Mouse (Mus musculus): Measurements from ENCODE around the gene Rps10.
A peak's percentile ranks its signal among the peaks of the same experiment; 100 is the strongest.
"Not testable (repeated sequence)": the region's sequence is repeated elsewhere in the genome, so short reads cannot be mapped to it uniquely, and the experiment has no call there.

The Rps10 gene

GRCm38 (mm10) chr17:27643101-27643500 is 6.6 kb upstream of the Rps10 start:
- DNase-seq: no peak

GRCm38 (mm10) chr17:27642491-27643062 is 6.1 kb upstream of the Rps10 start:
- DNase-seq: no peak

GRCm38 (mm10) chr17:27639851-27640250 is 3.4 kb upstream of the Rps10 start:
- DNase-seq: not testable (repeated sequence)

GRCm38 (mm10) chr17:27638921-27639332 is 2.5 kb upstream of the Rps10 start:
- peak; percentile 45 for DNase-seq

- DNase-seq: no peak
Observed at GRCm38 (mm10) chr17:27637333-27637732, 864 bp upstream of the Rps10 start.

- DNase-seq: peak; percentile 49
Observed at GRCm38 (mm10) chr17:27635575-27635903, 930 bp downstream of the Rps10 start.

- peak; percentile 95 for DNase-seq
Observed at GRCm38 (mm10) chr17:27634871-27635574, 1.4 kb downstream of the Rps10 start, which contains the start of gene RPS10-NUDT3. TSS of gene RPS10-NUDT3 (minus strand) at chr17:27635222.

GRCm38 (mm10) chr17:27629249-27630020 is 7.0 kb downstream of the Rps10 start:
- peak; percentile 82 for DNase-seq

- no peak for DNase-seq
Observed at GRCm38 (mm10) chr17:27628376-27628775, 8.1 kb downstream of the Rps10 start.

- DNase-seq: no peak
Observed at GRCm38 (mm10) chr17:27627451-27627850, 9.0 kb downstream of the Rps10 start.

GRCm38 (mm10) chr17:27626681-27627080 is 9.8 kb downstream of the Rps10 start:
- DNase-seq: no peak

GRCm38 (mm10) chr17:27625455-27626251 is 10.8 kb downstream of the Rps10 start:
- DNase-seq: no peak

- DNase-seq: peak; percentile 89
Observed at GRCm38 (mm10) chr17:27623360-27624326, 12.8 kb downstream of the Rps10 start, which contains the start of gene Nudt3. TSS of gene Nudt3 (minus strand) at chr17:27623495.

GRCm38 (mm10) chr17:27622611-27623359 is 13.7 kb downstream of the Rps10 start:
- DNase-seq: peak; percentile 79

- no peak for DNase-seq
Observed at GRCm38 (mm10) chr17:27621705-27622531, 14.6 kb downstream of the Rps10 start.

- no peak for DNase-seq
Observed at GRCm38 (mm10) chr17:27621161-27621560, 15.3 kb downstream of the Rps10 start.

- DNase-seq: no peak
Observed at GRCm38 (mm10) chr17:27615388-27615787, 21.1 kb downstream of the Rps10 start.

GRCm38 (mm10) chr17:27613016-27613415 is 23.5 kb downstream of the Rps10 start:
- no peak for DNase-seq

GRCm38 (mm10) chr17:27611994-27612393 is 24.5 kb downstream of the Rps10 start:
- no peak for DNase-seq

- DNase-seq: no peak
Observed at GRCm38 (mm10) chr17:27611519-27611884, 25.0 kb downstream of the Rps10 start.

Data from liver (tissue).